Mouse (Mus musculus) heart, postnatal 0 days (tissue): ENCODE data around the gene Gm7271.

Experiments
- CTCF ChIP-seq: IDR thresholded peaks from 2 replicates; pipeline ENCODE4 v1.5.1; 2016; ENCODE audit warnings: antibody characterized with exemption, control low read depth, low read depth
- EP300 ChIP-seq: IDR thresholded peaks from 2 replicates; pipeline ENCODE4 v1.6.1; 2016; ENCODE audit warnings: antibody characterized with exemption, low read depth

DNA sequence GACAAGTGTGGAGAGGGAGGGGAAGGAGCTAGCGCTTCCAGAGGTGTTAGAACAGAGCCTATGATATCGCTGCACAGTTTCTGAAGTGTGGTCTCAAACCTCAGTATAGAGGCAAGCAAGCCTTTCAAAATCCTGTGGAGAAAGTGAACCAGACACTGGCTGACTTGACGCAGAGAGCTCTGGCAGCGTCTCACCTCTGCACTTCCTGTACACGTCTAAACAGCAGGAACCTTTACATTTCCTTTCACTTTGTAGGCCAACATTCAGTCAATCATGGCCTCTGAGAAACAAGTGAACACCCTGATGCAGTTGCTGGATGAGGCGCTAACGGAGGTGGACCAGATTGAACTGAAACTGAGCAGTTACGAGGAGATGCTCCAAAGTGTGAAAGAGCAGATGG lies 59.4 kb downstream of the Gm7271 start:
- TF ChIP-seq CTCF, result no peak
- no peak for TF ChIP-seq EP300
